Mouse (Mus musculus) common myeloid progenitor, adult 5-6 weeks (primary cell): ENCODE data around the gene Mfn2. TPM values are rescaled to one million over a fixed set of nuclear protein-coding genes. Genes with fewer than 3 reads are reported as not detected.
A peak's percentile ranks its signal among the peaks of the same experiment; 100 is the strongest.

Experiments used
- ATAC-seq: replicated peaks from 2 replicates; pipeline ENCODE4 v1.8.0; 2016; ENCODE audit warnings: low read depth, mild to moderate bottlenecking, moderate TSS enrichment, inconsistent platforms; ENCODE audit not compliant: poor library complexity, severe bottlenecking
- total RNA-seq: library from RNA; stranded (forward); fragments of 200-1000, 187-1606 nt; gene quantifications from 2 replicates; pipeline ENCODE4 v1.2.3, GENCODE M21; 2017

Mfn2 gene
- total RNA-seq, 1 experiment from 2014 or later: 24.4 TPM

DNA sequence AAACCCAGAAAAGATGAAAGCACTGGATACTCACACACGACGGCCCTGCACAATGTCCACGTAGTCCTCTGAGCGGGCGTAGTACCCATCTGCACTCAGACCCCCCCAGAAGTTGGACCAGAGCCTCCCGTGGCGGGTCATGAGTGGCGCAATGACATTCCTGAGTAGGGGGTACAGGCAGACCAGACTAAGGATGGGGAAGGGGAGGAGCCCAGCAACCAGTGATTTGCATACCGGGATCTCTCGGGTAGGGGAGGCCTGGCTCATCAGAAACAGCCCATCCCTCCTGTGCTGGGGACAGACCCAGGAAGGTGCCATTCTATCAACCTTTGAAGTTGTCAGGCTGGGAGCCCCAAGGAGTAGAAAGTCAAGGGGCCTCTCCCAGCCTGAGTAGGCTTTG, 16.5 kb upstream of the Mfn2 start:
- no peak for ATAC-seq

DNA sequence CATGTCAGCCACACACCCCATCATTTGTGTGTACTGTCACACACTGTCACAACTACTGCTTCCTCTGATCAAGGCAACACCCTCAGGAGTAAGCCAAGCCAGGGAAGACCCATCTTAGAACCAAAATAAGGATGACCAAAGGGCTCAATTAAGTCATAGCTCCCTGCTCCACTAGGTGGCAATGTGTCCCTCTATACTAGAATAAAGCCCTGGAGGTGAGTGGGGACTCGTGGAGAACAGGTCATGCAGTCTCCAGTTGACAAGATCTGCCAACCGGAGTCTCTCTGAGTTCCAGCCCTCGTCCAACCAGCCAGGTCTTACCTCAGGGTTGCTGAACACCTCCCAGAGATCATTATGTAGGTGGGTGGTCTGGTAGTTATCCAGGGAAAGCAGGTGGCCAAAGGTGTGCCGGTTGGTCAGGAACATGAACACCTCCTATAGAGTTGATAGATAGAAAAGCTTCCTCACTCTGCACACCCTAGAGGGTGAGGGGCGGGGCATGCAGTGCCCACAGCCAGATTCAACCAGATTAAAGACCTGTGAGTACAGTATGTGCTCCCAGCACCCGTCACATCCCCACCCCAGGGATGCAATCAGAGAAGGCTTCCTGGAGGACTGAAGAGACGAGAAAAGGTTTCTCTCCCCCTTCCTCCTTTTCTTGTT, 14.1 kb upstream of the Mfn2 start:
- peak; percentile 88 for ATAC-seq

DNA sequence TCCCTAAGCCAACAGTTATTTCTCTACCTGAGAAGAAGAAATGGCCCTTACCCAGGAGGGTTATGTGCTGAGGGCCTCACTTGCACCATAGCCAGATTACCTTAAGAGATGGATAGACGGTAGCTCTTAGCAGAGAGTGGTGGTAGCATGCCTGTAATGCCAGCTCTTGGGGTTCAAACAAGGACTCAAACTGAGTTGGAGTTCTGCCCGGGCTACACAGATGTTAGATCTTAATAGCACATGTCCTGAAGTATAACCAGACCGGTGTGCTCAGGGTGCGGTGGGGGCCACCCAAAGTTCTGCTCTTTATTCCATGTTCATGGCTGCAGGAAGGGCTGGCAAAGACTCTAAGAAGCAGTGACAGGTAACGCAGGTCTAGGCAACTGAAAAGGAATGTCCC, 5.0 kb upstream of the Mfn2 start:
- no peak for ATAC-seq

DNA sequence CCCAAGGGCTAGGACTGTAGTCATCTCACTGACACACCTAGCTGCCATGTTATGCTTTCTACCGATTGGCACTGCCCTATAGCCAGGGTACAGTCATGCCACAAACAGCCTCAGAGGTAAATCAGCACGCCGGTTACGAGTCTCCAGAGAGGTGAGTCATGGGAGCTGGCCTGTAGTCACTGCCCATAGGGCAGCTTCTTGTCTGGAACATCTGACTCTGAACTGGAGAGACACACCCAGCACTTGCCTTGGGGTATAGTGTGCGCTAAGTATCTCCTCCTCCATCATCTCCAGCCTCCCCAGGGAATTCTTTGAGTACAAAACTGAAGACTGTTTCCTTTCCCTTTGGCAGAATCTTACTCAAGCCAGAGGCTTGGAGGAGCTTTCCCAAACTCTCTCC, 1.7 kb upstream of the Mfn2 start:
- no peak for ATAC-seq

DNA sequence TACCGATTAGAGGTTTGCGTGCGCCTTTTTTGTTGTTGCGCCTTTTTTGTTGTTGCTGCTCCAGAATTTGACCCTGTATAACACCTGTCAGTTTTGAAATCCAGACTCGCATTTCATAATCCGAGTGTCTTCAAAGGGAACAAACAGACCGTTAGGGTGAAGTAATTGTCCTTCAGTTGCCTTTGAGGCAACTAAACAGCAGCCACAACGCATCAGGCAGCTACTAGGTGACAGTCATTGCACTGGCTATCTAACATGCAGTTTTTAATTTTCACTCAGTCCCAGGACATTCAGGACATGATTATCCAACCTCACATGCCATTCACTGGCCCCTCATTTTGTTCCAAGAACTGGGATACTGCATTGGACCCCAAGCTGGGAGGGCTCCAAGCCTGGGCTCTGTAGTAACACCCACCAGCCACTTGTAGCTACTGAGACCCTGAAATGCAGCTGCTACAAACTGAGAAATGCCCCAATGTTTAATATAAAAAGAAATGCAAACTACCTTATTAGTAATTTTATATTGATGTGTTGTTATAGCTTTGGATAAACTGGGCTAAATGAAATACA, 671 bp upstream of the Mfn2 start:
- ATAC-seq: peak; percentile 12

DNA sequence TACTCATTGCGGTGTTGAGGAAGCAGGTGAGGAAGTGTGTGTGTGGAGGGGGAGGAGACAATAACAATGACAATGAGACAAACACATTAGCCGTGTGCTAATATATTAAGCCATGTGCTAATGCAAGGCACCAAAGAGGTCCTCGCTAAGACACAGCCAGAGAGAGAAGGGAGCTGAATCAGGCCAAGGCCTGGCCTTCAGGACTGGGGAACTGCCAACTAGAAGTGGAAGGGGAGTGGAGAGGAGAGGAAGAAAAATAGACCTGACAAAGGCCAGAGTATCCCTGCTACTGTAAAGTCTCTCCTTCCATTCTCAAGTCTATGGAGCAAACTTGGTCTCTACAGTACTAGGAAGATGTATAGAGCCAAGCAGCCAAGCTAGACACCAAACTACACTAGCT, 903 bp downstream of the Mfn2 start:
- ATAC-seq: no peak

DNA sequence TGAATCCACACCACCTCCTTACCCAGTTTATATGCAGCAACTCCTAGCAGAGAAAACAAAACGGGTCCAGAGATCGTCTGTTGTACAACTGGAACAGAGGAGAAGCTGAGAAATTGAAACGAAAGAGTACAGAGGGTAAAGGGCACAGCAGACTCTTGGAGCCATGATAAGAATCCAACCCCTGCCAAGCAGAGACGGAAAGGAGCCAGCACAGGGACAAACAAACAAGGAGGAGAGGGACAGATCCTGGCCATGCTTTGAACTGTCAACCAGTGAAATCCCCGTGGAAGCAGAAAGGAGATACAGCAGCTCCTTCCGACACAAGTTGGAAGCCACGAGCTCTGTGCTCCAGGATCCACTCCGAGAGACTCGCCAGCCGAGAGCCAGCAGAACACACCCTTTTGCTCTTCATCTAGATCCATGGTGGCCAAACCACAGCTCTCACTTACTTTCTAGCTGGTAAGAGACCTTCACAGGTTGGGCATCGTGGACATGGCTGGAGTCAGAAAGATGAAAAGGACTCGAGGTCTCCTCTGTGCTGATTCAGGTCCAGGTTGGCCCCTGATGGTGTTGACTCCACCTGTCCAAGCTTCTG, 1.5 kb downstream of the Mfn2 start:
- ATAC-seq: no peak

DNA sequence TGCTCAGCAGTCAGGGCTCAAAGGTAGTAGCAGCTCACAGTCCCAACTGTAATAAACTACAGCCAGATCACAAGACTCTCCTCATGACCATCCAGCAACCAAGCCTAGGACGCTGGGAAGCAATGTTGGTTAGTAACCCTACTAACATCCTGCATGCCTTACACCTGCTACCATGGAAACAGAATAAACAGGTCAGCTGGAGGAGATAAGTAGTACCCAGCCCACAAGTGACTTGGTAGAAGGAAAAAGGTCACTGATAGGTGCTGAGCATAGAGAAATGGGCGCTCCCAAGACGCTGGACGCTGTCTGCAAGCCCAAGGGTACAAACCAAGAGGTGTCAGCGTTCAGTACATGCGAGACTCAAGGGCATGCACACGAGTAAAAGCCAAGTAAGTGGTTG, 4.1 kb downstream of the Mfn2 start:
- ATAC-seq: no peak

DNA sequence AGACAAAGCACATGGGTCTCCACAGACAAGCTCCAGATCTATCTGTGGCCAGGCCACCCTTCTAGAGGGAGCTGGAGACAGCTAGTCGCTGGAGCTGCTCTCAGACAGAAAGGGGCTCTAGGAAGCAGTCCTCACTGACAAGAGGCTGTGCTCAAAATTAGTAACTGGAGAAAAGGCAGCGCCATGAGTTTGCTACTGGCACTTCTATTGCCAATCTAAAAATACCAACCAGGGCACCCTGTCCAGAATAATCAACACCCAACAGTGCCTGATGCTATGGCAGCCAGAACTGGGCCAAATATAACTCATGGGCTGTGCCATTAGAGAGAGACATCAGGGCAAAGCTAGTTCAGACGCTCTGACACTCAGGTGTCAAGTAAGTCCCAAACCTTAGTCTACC, 7.2 kb downstream of the Mfn2 start:
- ATAC-seq: no peak

DNA sequence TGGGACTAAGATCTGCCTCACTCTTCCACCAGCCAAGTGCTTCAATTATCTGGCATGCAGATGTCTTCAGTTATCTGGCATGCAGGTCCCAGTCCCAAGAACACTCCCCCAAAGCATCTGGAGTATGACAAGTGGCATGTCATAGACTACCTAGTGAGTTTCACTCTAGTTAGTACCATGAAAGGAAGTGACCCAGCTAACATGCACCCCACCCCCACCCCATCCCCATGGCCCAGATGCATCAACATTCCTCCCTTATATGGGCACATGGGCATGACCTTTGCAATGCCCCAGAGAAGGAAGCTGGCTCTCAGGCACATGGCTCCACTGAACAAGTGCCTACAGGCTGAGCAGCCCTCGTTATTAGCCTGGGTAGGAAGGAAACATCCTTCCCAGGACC, 8.1 kb downstream of the Mfn2 start:
- ATAC-seq: 0 out of 2 replicates have a peak, but pooled peaks have one; percentile 11

DNA sequence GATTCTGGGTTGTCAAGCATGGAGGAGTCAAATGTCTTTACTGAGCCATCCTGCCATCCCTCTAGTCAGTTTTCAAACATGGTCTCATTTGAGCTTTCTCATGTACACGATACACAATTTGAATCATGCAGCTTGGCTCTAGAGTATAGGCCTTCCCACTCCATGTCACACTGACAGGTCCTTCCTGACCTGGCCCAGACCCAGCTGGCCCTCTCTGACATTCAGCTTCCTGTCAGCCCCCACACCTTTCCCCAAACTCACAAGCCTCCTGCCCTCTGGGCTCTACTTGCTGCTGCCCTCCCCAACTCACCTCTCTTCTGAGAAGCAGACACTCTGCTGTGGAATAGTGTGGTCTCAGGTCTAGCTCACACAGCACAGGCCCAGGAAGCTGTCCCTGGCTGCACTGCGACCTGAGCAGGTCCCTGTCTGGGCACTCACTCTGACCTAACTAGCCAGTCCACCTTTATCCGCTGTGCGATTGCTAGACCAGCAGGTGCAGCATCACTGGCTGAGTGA, 8.6 kb downstream of the Mfn2 start:
- no peak for ATAC-seq

DNA sequence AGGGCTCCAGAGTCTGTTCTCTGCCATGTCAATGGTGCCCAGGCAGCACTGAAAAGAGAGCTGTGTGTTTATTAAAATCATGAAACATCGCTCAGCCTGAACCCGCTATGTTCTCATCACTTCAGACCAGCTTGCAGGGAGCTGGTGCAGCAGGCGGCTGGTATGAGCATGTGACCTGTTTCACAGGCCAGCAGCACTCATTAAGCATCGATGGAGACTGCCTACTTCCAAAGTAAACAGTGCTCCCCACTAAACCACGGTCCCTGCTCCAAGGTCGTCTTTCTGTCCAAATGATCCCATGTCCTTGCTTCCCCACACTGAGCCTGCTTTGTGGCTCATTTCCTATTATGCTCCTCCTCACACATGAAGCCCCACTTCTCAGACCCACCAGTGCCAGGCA, 14.2 kb downstream of the Mfn2 start:
- no peak for ATAC-seq

DNA sequence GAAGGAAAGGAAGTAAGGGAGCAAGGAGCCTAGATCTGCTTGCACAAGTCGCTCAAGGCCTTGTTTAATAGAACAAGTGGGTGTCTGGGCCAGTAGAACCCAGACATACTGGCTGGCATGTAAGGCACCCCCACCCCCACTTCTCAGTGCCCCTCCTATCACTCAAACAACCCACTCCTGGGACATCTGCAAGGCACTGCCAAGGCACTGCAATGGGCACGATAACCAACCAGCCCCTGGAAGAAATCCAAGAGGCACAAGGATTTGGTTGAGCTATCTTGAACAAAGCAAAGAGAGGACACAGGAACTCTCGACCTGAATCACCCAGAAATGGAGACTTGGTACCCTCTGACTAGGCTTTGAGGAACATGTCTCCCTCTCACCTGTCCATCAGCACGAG, 16.3 kb downstream of the Mfn2 start:
- peak; percentile 42; the same call in 1 of the 2 replicates for ATAC-seq

DNA sequence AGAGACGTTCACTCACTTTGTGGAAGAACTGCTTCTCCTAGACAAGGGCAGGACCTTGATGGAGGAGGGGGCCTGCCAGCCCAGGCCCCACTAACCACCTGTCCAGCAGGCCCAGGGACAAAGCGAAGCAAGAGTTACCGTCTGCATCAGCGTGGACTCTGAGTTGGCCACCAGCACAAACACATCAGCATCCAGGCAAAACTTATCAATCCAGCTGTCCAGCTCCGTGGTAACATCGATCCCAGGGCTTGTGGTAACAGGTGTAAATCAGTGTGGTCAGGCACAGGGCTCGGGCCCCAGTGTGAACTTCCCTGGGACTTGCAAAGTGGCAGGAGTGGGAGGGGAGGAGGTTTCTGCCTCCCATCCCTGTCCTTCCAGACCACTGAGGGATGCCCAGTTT, 17.2 kb downstream of the Mfn2 start:
- no peak for ATAC-seq

DNA sequence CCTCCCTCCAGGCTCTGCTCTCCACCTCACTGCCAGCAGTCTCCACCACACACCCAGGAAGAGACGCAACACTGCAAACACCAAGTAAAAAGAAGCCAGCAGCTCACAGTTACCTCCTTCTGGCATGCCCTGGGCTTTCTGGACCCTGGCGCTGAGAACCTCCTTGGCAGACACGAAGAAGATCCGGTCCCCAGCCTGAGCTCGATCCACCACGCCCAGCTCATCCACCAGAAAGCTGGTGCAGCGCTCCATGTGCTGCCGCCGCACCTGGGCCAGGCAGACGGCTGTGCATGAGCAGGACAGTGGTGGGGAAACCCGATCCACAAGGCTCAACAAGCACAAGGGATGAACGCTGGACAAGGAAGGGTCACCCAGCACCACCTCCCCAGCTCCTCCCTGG, 18.3 kb downstream of the Mfn2 start:
- ATAC-seq: no peak

DNA sequence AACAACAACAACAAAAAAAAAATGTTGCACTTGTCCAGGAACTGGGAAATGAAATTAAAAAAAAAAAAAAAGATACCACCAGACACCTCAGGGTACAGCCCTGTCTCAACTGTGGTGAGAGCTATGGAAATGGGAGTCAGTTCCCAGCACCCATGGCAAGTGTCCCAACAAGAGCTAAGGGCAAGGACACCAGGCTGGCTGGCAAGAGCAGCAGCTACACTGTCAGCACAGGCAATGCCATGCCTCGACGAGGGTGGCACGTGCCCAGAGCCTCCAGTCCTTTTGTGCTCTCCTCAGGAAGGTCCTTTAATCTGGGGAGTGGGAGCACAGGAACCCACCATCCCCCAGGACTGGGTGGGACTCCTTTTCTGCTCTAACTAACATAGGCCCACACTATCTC, 20.4 kb downstream of the Mfn2 start:
- no peak for ATAC-seq

DNA sequence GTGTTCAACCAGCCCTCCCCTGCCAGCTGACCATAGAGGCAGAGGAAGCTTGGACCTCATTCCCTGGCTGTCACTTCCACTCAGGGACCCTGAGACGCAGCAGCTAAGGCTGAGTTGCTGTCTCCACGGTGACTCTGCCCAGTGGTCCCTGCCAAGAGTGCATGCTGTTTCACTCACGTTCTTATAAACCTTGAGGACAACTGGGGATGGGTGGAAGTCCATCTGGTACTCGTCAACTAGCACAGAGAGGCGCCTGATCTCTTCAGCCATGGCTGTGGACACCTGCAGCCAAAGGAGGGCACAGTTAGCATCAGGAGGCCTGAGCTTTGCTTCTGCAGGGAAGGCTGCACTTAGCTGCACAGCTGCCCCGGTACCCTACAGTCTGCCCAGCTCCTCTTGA, 21.5 kb downstream of the Mfn2 start:
- no peak for ATAC-seq

DNA sequence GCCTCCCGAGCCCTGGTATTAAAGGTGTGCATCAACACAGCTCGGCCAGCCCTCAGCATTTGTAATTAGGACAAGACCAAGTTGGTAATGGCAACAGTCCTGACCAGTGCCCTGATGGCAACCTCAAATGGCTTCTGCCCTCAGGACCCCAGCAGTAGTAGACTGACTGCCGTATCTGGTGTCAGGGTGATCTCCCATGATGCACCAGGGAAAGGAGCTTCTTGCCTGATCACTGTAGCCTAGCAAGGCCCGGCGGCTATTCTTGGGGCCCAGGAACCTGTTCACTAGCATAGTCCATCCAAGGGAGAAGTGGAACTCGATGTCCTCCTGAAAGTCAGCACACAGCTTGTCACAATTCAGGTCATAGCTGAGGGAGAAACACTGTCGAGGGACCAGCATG, 22.7 kb downstream of the Mfn2 start:
- ATAC-seq: no peak

DNA sequence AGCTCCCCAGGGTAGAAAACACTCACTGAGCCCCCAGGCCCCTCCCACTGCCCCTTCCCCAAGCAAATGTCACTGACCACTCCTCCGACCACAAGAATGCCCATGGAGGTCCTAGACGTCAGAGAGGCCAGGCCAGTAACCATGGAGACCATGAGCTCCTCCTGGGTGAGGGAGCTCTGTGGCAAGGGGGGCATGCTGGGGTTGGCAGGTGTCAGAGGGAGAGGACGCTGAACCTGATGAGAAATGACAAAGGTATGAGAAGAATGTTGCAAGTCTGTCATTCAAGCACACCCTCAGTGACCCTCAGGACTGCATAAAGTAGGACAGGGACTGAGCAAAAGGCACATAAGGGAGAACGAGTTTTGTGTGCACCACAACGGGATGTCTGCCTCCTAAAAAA, 24.6 kb downstream of the Mfn2 start:
- no peak for ATAC-seq

DNA sequence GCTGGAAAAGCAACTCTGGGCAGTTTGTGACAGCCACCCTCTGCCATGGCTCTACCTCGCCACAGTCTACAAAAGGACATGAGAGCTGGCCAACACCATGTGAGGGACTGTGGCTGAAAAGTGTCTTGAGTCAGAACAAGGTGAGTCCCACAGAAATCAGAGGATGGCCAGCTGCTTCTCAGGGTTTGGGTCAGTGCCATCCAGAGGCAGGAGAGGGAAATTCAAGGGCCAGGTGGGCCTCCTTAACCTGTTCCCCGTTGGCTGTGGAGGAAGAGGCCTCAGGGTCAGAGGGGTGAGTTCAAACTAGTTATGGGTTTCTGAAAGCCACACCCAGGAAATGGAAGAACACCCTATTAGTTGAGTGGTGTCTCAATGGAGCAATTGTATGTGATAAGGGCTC, 25.0 kb downstream of the Mfn2 start:
- no peak for ATAC-seq

DNA sequence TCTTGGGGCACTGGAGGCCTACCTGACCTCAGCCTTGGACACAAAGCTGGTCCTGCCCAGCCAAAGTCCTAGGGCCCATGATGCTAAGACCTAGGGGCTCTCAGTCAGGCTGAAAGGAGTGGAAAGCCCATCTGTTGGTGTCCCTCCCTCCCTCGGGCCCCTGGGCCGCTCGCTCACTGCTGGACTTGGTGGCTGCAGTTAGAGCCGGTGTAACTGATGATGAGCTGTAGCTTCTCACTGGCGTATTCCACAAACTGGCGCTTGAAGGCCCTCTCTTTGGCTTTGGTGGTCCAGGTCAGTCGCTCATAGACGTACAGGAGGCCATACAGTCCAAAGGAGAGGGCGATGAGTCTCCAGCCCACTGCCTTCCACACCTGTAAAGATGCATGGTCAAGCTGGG, 26.0 kb downstream of the Mfn2 start:
- no peak for ATAC-seq
